Mouse (Mus musculus) limb, embryonic 10.5 days (tissue): ENCODE data around the gene Lima1. TPM values are rescaled to one million over a fixed set of nuclear protein-coding genes. Genes with fewer than 3 reads are reported as not detected.
"Not testable (repeated sequence)": the region's sequence is repeated elsewhere in the genome, so short reads cannot be mapped to it uniquely, and the experiment has no call there.

Experiments used
- DNase-seq: peaks from one replicate; pipeline ENCODE4 v3.0.0-alpha.2; 2017; ENCODE audit warnings: low spot score
- H3K27ac ChIP-seq: fragments of 300-500 bp; sonication (generic); 2 replicates; pipeline ENCODE4 v1.5.1; 2016; ENCODE audit warnings: mild to moderate bottlenecking
- H3K27me3 ChIP-seq: fragments of 300-500 bp; sonication (generic); 2 replicates; pipeline ENCODE4 v1.6.1; 2016; ENCODE audit warnings: low read depth, mild to moderate bottlenecking; ENCODE audit not compliant: poor library complexity, severe bottlenecking
- H3K36me3 ChIP-seq: fragments of 300-500 bp; sonication (generic); 2 replicates; pipeline ENCODE4 v1.6.1; 2016; ENCODE audit warnings: mild to moderate bottlenecking, moderate library complexity
- H3K4me1 ChIP-seq: fragments of 300-500 bp; sonication (generic); 2 replicates; pipeline ENCODE4 v1.6.1; 2016
- H3K4me3 ChIP-seq: fragments of 300-500 bp; sonication (generic); 2 replicates; pipeline ENCODE4 v1.5.1; 2016; ENCODE audit warnings: mild to moderate bottlenecking, moderate library complexity
- H3K9me3 ChIP-seq: fragments of 300-500 bp; sonication (generic); replicated peaks from 2 replicates; pipeline ENCODE4 v1.6.1; 2016; ENCODE audit warnings: mild to moderate bottlenecking
- WGBS: fragments of 180-500 bp; shearing (Covaris S2); methylation state at CpG from one replicate; pipeline ENCODE4 v1.1.7; 2016; 5-methylcytosine and 5-hydroxymethylcytosine counted together
- polyA plus RNA-seq: library from polyadenylated mRNA; unstranded; fragments of >200 nt; fragmentation: Nextera tagmentation; extraction: Ambion mirVana; gene quantifications from 2 replicates; pipeline ENCODE4 v1.2.1, GENCODE M21; 2016

The Lima1 gene
- polyA plus RNA-seq, 1 experiment from 2014 or later, result 70.8 TPM

DNA sequence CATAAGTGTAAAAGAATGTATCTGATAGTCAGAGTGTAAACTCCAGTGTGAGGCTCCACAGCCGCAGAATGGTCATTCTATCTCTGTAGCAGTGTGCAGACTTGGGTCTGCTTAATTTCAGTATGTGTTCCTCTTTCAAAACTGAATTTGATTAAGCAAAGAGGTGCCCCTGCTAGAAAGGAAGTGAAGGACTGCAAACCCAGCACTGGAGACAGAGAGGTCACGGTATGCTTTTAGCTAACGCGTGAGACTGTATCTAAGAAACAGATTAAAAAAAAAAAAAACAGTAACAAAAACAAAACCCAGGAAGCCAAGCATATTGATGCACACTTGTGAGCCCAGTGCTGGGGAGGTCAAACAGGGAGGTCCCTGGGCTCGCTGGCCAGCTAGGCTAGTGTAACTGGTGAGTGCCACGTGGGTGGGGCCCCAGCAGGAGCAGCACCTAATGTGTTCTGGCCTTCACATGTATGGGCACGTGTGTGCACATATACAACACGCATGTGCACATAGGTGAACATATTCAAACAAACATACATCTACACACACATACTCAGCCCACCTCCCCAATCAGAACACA is 51.8 kb downstream of the Lima1 start:
- H3K27me3 ChIP-seq, result no peaks in the 10 kb centered on the region
- H3K9me3 ChIP-seq, result no peaks in the 10 kb centered on the region
- WGBS, result 80% methylated on average over 8 of the region's 8 CpGs
- no peak overlapping the region for H3K4me3 ChIP-seq
- no peak overlapping the region for H3K27ac ChIP-seq
- peaks cover 19% of the 10 kb centered on the region for H3K4me1 ChIP-seq
- H3K36me3 ChIP-seq, result no peaks in the 10 kb centered on the region
- DNase-seq, result no peak

DNA sequence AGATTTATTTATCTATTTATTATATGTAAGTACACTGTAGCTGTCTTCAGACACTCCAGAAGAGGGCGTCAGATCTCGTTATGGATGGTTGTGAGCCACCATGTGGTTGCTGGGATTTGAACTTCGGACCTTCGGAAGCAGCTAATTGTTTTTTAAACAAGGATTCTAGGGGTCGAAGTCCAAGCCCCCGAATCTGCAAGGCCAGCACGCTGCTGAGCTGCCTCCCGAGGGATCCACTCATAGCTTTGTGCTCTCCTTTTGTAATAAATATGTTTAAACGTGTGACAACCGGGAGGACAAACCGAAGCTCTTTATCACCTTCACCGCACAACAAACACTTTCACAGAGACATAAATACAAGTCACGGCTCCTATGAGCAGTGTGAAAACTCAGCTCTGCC is 52.8 kb downstream of the Lima1 start:
- DNase-seq, H3K36me3 ChIP-seq, H3K27me3 ChIP-seq, H3K27ac ChIP-seq, H3K9me3 ChIP-seq, H3K4me3 ChIP-seq: not testable (repeated sequence)
- H3K4me1 ChIP-seq, result peaks cover 20% of the 10 kb centered on the region
- 91% methylated on average over 13 of the region's 13 CpGs for WGBS

DNA sequence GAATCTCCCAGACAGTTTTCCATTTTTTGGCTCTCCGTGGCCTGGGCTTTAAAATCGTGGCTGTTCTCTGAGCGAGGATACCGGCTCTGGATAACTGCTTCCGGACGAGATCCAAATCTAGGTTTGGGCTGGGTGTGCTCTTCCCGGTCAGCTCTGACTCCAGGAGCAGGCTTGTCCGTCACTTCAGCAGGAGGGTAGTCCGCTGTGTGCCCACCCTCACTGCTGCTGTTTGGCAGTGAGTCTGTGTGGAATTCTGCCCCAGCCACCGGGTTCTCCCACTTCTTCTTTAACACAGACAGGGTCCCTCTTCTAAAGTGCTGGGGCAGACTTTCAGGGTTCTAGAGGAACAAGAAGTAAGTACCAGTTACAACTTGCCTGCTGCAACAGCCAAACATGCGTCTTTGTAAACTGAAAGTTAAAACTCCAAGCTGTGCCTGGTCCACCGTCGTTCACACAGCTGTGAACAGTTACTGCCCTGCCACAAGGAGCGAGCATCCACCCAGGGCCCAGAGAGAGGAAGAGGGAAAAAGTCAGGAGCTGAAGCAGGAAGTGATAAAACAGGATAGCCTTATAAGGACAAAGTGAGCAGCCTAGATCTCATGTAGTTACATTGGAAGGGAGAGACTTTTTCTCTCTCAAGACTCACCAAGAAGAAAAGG is 55.5 kb downstream of the Lima1 start:
- peaks cover 25% of the 10 kb centered on the region for H3K36me3 ChIP-seq

DNA sequence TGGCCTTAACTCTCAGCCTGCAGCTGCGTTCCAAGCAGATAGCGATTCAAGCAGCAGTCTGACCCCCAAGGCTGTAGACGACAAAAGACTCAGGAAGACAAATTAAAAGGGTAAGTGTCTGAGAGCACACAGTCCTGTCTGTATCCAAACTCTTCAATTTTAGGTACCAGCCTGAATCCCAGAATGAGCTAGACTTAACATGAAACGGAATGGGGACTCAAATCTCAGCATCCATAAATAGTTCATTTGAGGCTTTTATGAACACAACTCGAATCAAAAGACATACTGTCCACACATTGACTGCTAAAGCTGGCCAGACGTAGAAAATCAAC is 56.2 kb downstream of the Lima1 start:
- no peak for DNase-seq
- Histone ChIP-seq H3K36me3 (peaks cover 32% of the 10 kb centered on the region), H3K9me3 (no peaks in the 10 kb centered on the region), H3K27me3 (no peaks in the 10 kb centered on the region), H3K4me1 (peaks cover 27% of the 10 kb centered on the region), H3K27ac (peak overlapping the region; percentile 97), H3K4me3 (peak overlapping the region; percentile 64)
- WGBS, result 14% methylated on average over 6 of the region's 6 CpGs

More for the DNA sequence above, 55.5 kb downstream of the Lima1 start:
- 32% methylated on average over 14 of the region's 14 CpGs for WGBS
- Histone ChIP-seq H3K4me1 (peaks cover 27% of the 10 kb centered on the region), H3K4me3 (peak overlapping the region; percentile 64), H3K27ac (peak overlapping the region; percentile 97), H3K27me3 (no peaks in the 10 kb centered on the region), H3K9me3 (no peaks in the 10 kb centered on the region)
- peak; percentile 73 for DNase-seq

DNA sequence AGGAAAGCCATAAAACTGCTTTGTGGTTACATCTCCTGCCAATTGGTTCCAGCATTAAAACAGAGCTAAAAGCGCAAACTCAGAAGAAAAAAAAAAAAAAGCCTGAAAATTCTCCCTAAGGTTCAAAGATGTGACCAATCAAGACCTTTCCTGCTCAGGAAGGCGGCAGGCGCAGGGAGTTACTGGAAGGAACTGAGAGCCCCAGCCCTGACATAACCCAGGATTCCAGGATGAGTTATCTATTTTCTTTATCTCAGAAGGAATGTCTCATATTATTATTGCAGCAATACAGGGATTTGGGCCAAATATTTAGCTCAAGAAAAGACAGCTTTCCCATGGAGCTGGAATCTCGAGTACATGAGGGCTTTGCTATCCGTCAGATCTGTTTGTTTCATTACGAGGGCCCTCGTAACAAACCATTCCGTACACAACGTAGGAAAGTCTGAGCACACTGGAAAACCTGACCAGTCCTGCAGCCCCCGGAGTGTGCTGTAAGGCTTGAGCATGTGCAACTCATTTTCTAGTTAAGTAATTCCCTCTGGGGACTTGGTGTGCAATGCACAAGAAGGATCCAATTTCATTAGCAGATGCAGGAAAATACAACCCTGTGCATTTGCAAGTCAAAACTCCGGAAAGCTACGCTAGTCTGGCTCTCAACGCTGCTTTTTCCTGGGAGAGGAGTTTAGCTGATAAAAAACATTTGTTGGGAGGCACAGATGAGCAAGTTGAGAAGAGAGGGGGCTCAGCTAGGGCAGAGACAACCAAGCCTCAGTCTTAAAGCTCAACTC is 56.7 kb downstream of the Lima1 start:
- Histone ChIP-seq H3K27me3 (no peaks in the 10 kb centered on the region), H3K4me3 (peak overlapping the region; percentile 64), H3K9me3 (no peaks in the 10 kb centered on the region), H3K27ac (peak overlapping the region; percentile 97), H3K36me3 (peaks cover 38% of the 10 kb centered on the region), H3K4me1 (peaks cover 23% of the 10 kb centered on the region)
- WGBS, result 2% methylated on average over 13 of the region's 13 CpGs
- DNase-seq, result peak; percentile 71

DNA sequence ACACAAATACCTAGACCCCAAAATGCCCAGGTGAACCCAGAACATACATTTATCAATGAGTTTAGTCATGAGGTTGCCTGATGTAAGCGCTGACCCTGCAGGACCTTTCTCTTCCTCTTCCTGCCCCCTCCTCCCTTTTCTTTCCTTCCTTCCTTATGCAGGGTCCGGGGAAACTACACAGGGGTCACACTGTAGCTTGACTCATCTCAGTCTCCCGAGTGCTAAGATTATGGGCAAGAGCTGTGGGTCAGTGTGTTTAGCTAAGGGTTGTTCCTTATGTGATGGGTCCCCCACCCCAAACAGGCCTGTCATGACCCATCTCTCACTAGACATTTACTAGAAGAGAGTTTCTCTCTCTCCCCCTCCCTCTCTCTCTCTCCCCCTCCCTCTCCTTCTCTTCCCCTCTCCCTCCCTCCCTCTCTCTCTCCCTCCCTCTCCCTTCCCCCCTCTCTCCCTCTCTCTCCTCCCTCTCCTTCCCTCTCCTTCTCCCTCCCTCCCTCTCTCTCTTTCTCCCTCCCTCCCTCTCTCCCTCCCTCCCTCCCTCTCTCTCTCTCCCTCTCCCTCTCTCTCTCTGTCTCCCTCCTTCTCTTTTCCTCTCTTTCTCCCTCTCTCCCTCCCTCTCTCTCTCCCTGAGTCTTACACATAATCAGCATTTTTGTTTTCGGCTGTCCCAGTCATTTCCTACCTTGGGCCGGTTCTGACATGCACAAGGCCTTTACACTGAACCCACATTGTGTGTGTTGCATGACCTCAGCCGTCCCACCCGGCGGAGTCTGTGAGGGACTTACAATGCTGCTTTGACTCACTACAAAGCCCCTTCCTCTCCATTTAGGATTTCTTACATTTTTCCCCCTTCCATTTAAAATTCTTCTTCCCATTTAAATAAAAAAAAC is 57.7 kb downstream of the Lima1 start:
- Histone ChIP-seq H3K9me3 (no peaks in the 10 kb centered on the region), H3K27ac (peak overlapping the region; percentile 97), H3K36me3 (peaks cover 46% of the 10 kb centered on the region), H3K4me1 (peaks cover 22% of the 10 kb centered on the region), H3K4me3 (peak overlapping the region; percentile 64), H3K27me3 (no peaks in the 10 kb centered on the region)
- 17% methylated on average over 8 of the region's 8 CpGs for WGBS
- peak; percentile 61 for DNase-seq

DNA sequence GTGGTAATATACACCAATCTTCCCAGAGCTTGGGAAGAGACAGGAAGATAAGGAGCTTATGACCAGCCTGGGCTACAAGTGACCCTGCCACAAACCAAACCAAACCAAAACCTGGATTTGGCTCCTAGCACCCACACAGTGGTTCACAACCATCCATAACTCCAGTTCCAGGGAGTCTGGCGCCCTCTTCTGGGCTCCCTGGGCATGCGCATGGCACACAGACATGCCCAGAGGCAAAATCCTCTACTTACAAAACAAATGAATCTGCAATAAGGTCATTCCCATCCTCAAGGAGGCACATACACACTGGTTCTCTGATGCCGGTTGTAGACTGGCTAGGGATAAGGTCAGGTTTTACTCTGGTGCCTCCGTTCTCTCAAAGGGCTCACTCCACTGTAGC is 59.3 kb downstream of the Lima1 start:
- 93% methylated on average over 4 of the region's 4 CpGs for WGBS
- Histone ChIP-seq H3K9me3 (no peaks in the 10 kb centered on the region), H3K36me3 (peaks cover 59% of the 10 kb centered on the region), H3K27me3 (no peaks in the 10 kb centered on the region), H3K27ac (no peak overlapping the region), H3K4me1 (peaks cover 32% of the 10 kb centered on the region), H3K4me3 (0 out of 2 replicates have a peak overlapping the region, but pooled peaks have one; percentile 6)
- no peak for DNase-seq

DNA sequence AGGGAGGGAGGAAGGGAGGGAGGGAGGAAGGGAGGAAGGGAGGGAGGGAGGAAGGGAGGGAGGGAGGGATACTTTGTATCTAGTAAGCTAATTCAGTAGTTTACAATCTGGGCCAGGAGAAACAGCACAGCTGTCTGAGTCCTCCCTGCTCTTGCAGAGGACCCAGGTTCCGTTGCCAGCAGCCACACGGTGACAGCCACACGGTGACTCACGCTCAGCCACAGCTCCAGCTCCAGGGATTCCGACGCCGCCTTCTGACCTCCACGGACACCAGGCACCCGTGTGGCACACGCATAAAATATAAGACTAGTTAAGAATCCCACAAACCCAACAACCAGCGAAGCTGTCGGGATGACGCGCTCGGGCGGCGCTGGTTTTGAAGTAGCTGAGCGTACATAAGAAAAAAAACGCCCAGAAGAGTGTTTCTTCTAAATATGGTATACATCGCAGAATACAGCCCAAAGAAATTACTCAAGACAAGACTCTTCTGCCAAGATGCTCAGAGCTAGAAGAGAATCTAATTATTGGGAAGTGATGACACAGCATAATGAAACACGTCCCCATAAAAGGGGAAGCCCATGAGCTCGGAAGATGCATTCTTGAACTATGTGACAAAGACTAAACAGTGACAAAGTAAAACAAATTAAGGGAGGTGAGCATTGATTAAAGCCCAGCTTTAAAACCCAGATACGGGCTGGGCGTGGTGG is 60.5 kb downstream of the Lima1 start:
- no peaks in the 10 kb centered on the region for H3K9me3 ChIP-seq
- 94% methylated on average over 24 of the region's 24 CpGs for WGBS
- no peaks in the 10 kb centered on the region for H3K27me3 ChIP-seq
- H3K4me1 ChIP-seq, result peaks cover 23% of the 10 kb centered on the region
- no peak overlapping the region for H3K27ac ChIP-seq
- no peak overlapping the region for H3K4me3 ChIP-seq
- no peak for DNase-seq
- peaks cover 67% of the 10 kb centered on the region for H3K36me3 ChIP-seq

DNA sequence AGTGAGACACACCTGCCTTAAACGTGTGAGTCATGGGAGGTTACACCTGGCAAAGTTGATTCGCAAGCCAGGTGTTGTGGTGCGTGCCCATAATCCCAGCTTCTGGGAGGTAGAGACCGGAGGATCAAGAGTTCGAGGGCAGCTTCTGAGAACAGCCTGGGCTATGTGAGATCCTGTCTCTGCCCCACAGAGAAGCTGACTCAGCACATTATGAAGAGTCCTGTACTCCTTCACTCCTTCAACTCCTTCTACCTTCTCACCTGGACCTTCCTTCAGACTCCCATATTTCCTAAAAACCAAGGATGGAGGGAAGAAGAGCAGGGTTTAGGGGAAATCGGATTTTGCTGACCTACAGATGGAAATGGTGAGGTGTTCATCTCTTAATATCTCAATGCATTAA is 61.6 kb downstream of the Lima1 start:
- 90% methylated on average over 6 of the region's 6 CpGs for WGBS
- DNase-seq, result no peak
- Histone ChIP-seq H3K36me3 (peaks cover 74% of the 10 kb centered on the region), H3K4me3 (no peak overlapping the region), H3K27me3 (no peaks in the 10 kb centered on the region), H3K9me3 (no peaks in the 10 kb centered on the region), H3K27ac (no peak overlapping the region), H3K4me1 (peaks cover 33% of the 10 kb centered on the region)

DNA sequence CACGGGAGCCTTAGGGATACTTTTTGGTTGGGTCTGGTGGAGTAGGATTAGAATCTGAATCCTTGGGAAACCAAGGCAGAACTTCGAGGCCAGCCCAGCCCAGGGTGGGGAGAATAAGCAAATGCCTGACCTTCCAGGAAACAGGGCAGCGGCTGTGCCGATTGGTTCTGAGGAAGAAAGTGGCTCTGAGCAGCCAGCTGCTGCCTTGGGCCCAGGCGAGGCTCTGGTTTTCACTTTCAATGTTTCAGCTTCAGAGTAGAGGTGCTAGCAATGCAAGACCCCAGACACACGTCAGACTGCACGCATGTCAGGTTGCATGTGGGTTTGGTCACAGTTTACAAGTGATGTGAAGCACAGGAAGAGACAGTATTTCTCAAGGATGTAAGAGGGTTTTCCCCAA is 63.2 kb downstream of the Lima1 start:
- Histone ChIP-seq H3K9me3 (no peaks in the 10 kb centered on the region), H3K27me3 (no peaks in the 10 kb centered on the region), H3K4me3 (no peak overlapping the region), H3K36me3 (peaks cover 80% of the 10 kb centered on the region), H3K4me1 (peaks cover 40% of the 10 kb centered on the region), H3K27ac (no peak overlapping the region)
- WGBS, result 73% methylated on average over 7 of the region's 7 CpGs
- no peak for DNase-seq

DNA sequence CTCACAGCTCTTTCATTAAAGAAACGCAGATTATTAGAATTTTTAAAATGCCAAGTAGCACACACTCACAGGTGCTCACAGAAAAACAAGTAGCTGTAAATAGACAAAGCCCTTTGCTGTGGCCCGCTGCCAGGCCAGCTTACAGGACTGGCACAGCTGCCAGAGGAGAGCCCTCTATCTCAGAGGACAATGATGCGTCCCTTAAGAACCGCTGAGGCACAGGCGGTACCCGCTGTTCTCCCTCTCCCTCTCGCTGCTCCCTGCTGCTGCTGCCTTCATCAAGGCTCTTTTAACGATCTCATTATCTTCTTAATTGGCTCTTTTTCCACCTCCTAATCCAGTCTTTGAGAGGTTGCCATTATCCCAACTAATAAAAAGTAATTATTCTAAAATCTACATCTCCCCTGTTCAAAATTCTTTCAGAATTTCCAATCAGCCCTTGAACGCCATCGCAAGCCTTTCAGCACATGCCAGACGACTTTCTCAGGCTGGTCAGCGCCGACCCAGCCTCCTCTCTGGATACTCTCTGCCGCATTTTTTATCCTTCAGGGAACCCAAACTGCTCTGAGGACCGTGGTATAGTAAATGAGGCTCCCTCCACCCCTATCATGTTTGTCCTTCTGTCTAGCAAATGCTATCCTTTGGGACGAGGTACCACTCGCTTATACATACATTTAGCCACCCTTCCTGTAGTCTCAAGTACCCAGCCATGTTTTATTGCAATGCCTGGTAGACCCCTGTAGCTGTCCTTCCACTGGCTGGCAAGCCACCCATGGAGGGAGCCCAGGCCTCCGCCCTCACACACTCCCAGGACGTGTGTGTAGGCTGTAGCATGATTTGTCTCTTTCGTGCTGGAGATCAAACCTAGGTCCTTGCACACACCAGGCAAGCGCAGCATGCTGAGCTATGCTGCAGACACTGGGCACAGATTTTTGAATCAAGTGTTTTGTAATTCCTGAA is 67.2 kb downstream of the Lima1 start:
- Histone ChIP-seq H3K36me3 (peaks cover 79% of the 10 kb centered on the region), H3K9me3 (no peaks in the 10 kb centered on the region), H3K4me1 (peaks cover 55% of the 10 kb centered on the region), H3K27me3 (no peaks in the 10 kb centered on the region), H3K27ac (peak overlapping the region; percentile 61), H3K4me3 (no peak overlapping the region)
- DNase-seq, result no peak
- WGBS, result 55% methylated on average over 21 of the region's 21 CpGs
